Mouse (Mus musculus) CH12.LX (cell line): ENCODE measurements around the gene Zglp1. TPM values are rescaled to one million over a fixed set of nuclear protein-coding genes. Genes with fewer than 3 reads are reported as not detected.

Source experiments
- DNase-seq: peaks from one replicate; pipeline ENCODE4 v3.0.0-alpha.2; 2013; ENCODE audit errors: extremely low read depth
- H3K27ac ChIP-seq: 2 replicates; pipeline ENCODE4 v1.5.1; 2012; ENCODE audit warnings: low read depth, mild to moderate bottlenecking, control low read depth, moderate library complexity; ENCODE audit not compliant: insufficient read depth
- H3K27me3 ChIP-seq: replicated peaks from 2 replicates; pipeline ENCODE3; 2012; ENCODE audit warnings: inconsistent platforms
- H3K36me3 ChIP-seq, 2 experiments: replicated peaks in 1 of 2; 2 replicates each; pipeline versions ENCODE3 to v1.6.1; 2012; ENCODE audit warnings: inconsistent platforms in 1 of 2, low read length in 1 of 2, mild to moderate bottlenecking in 1 of 2, mixed read lengths in 1 of 2, moderate library complexity in 1 of 2; ENCODE audit not compliant: control insufficient read depth in 1 of 2, insufficient read depth in 1 of 2
- H3K4me1 ChIP-seq, 2 experiments: 2 replicates each; pipeline ENCODE4 v1.6.1; 2012; ENCODE audit warnings: inconsistent platforms in 1 of 2, moderate library complexity in 1 of 2; ENCODE audit not compliant: insufficient read depth in 2 of 2, control insufficient read depth in 1 of 2
- H3K4me2 ChIP-seq: 2 replicates; pipeline ENCODE4 v1.6.1; 2012; ENCODE audit warnings: low read depth, mild to moderate bottlenecking, control low read depth; ENCODE audit not compliant: poor library complexity, insufficient read depth, severe bottlenecking
- H3K4me3 ChIP-seq, 3 experiments: fragments of 150-350 bp in 1 of 3; sonication (generic) in 1 of 3; replicated peaks in 1 of 3; 2 replicates each; pipeline versions ENCODE3 to v1.5.1; 2011 to 2012; ENCODE audit warnings: low read depth in 2 of 3, low read length in 2 of 3, mild to moderate bottlenecking in 2 of 3, moderate library complexity in 2 of 3, control low read depth in 1 of 3, improper control_type of control experiment in 1 of 3, inconsistent platforms in 1 of 3, mixed read lengths in 1 of 3; ENCODE audit not compliant: poor library complexity in 1 of 3
- H3K79me2 ChIP-seq: replicated peaks from 2 replicates; pipeline ENCODE4 v1.6.1; 2012; ENCODE audit warnings: mild to moderate bottlenecking, moderate library complexity; ENCODE audit not compliant: control insufficient read depth, poor library complexity, insufficient read depth, severe bottlenecking; ENCODE audit errors: extremely low read depth
- H3K9ac ChIP-seq: 2 replicates; pipeline ENCODE4 v1.6.1; 2012; ENCODE audit warnings: low read depth, mild to moderate bottlenecking, control low read depth, moderate library complexity; ENCODE audit not compliant: insufficient read depth
- H3K9me3 ChIP-seq: replicated peaks from 2 replicates; pipeline ENCODE3; 2012; ENCODE audit warnings: low read length, inconsistent platforms, mixed read lengths
- BHLHE40 ChIP-seq: IDR thresholded peaks from 2 replicates; pipeline ENCODE4 v1.6.1; 2011; ENCODE audit warnings: mild to moderate bottlenecking, low read depth, low read length, improper control_type of control experiment
- CTCF ChIP-seq, 2 experiments: IDR thresholded peaks in 1 of 2; conservative IDR thresholded peaks in 1 of 2; 2 replicates each; pipeline ENCODE4 v1.5.1; 2011 to 2012; ENCODE audit warnings: low read depth in 2 of 2, low read length in 2 of 2, improper control_type of control experiment in 1 of 2, inconsistent platforms in 1 of 2, mild to moderate bottlenecking in 1 of 2, moderate library complexity in 1 of 2
- ELF1 ChIP-seq: IDR thresholded peaks from 2 replicates; pipeline ENCODE4 v1.6.1; 2014; ENCODE audit warnings: low read depth, mild to moderate bottlenecking, inconsistent platforms, low read length, improper control_type of control experiment
- EP300 ChIP-seq: IDR thresholded peaks from 2 replicates; pipeline ENCODE4 v1.6.1; 2011; ENCODE audit warnings: low read length, improper control_type of control experiment
- ETS1 ChIP-seq: conservative IDR thresholded peaks from 2 replicates; pipeline ENCODE4 v1.6.1; 2012; ENCODE audit warnings: low read depth, mild to moderate bottlenecking, inconsistent platforms, low read length, improper control_type of control experiment, moderate library complexity
- HCFC1 ChIP-seq: IDR thresholded peaks from 2 replicates; pipeline ENCODE4 v1.6.1; 2012; ENCODE audit warnings: low read depth, mild to moderate bottlenecking, inconsistent platforms, low read length, improper control_type of control experiment
- JUN ChIP-seq: IDR thresholded peaks from 2 replicates; pipeline ENCODE4 v1.6.1; 2011; ENCODE audit warnings: low read depth, mild to moderate bottlenecking, low read length, improper control_type of control experiment, moderate library complexity; ENCODE audit not compliant: insufficient read depth
- JUND ChIP-seq: conservative IDR thresholded peaks from 2 replicates; pipeline ENCODE4 v1.6.1; 2011; ENCODE audit warnings: low read depth, low read length, improper control_type of control experiment
- KAT2A ChIP-seq: IDR thresholded peaks from 2 replicates; pipeline ENCODE4 v1.6.1; 2012; ENCODE audit warnings: low read length, improper control_type of control experiment, inconsistent platforms; ENCODE audit not compliant: insufficient replicate concordance
- MAX ChIP-seq: IDR thresholded peaks from 2 replicates; pipeline ENCODE4 v1.6.1; 2011; ENCODE audit warnings: low read length, improper control_type of control experiment
- MAZ ChIP-seq: IDR thresholded peaks from 2 replicates; pipeline ENCODE4 v1.6.1; 2012; ENCODE audit warnings: low read depth, mild to moderate bottlenecking, inconsistent platforms, low read length, improper control_type of control experiment, moderate library complexity
- MXI1 ChIP-seq: IDR thresholded peaks from 2 replicates; pipeline ENCODE4 v1.6.1; 2011; ENCODE audit warnings: mild to moderate bottlenecking, low read depth, low read length, improper control_type of control experiment
- NRF1 ChIP-seq: IDR thresholded peaks from 2 replicates; pipeline ENCODE4 v1.6.1; 2014; ENCODE audit warnings: low read depth, mild to moderate bottlenecking, inconsistent platforms, low read length, improper control_type of control experiment, moderate library complexity
- PAX5 ChIP-seq: IDR thresholded peaks from 2 replicates; pipeline ENCODE4 v1.6.1; 2012; ENCODE audit warnings: low read length, inconsistent platforms, mixed read lengths
- POLR2A ChIP-seq: IDR thresholded peaks from 2 replicates; pipeline ENCODE4 v1.6.1; 2011; ENCODE audit warnings: low read depth, mild to moderate bottlenecking, improper control_type of control experiment, low read length
- RAD21 ChIP-seq: IDR thresholded peaks from 2 replicates; pipeline ENCODE4 v1.6.1; 2011; ENCODE audit warnings: low read depth, mild to moderate bottlenecking, low read length, improper control_type of control experiment, moderate library complexity
- RCOR1 ChIP-seq: conservative IDR thresholded peaks from 2 replicates; pipeline ENCODE4 v1.6.1; 2012; ENCODE audit warnings: low read depth, mild to moderate bottlenecking, inconsistent platforms, low read length, improper control_type of control experiment
- SIN3A ChIP-seq: IDR thresholded peaks from 2 replicates; pipeline ENCODE4 v1.6.1; 2012; ENCODE audit warnings: low read length, improper control_type of control experiment, inconsistent platforms
- UBTF ChIP-seq: IDR thresholded peaks from 2 replicates; pipeline ENCODE4 v1.6.1; 2012; ENCODE audit warnings: low read depth, mild to moderate bottlenecking, inconsistent platforms, low read length, improper control_type of control experiment, moderate library complexity
- ZMIZ1 ChIP-seq: IDR thresholded peaks from 2 replicates; pipeline ENCODE4 v1.6.1; 2012; ENCODE audit warnings: low read depth, mild to moderate bottlenecking, inconsistent platforms, low read length, improper control_type of control experiment
- ZNF384 ChIP-seq: IDR thresholded peaks from 2 replicates; pipeline ENCODE4 v1.6.1; 2012; ENCODE audit warnings: low read depth, low read length, improper control_type of control experiment, inconsistent platforms
- dilution Hi-C: fragments of 300-500 bp; cut with MboI; formaldehyde crosslinking; loops from 2 replicates; pipeline ENCODE4 v1.14.3; 2020; ENCODE audit warnings: low sequenced_read_pairs; ENCODE audit not compliant: extremely low pct_unique_long_range_greater_than_20kb, extremely low pct_ligation_motif_present
- in situ Hi-C: fragments of 300-500 bp; cut with MboI; formaldehyde crosslinking; loops from 3 replicates; pipeline ENCODE4 v1.14.3; 2019; ENCODE audit warnings: low sequenced_read_pairs, low pct_ligation_motif_present, low pct_unique_long_range_greater_than_20kb, mixed read lengths
- polyA plus RNA-seq: library from polyadenylated mRNA; unstranded; fragments of >175 nt; gene quantifications from 2 replicates; pipeline ENCODE4 v1.2.1, GENCODE M21; 2012; ENCODE audit warnings: low read depth; ENCODE audit not compliant: insufficient read length
- total RNA-seq, 2 experiments: library from RNA; depleted of rRNA; stranded (reverse); fragments of 300-350 nt in 1 of 2; fragments of >200 nt in 1 of 2; gene quantifications; 2 replicates each; pipeline ENCODE4 v1.2.3; 2012 to 2014

The Zglp1 gene
- total and polyA plus RNA-seq, 3 experiments = 0.87 to 1.3 TPM; not detected in 1

GRCm38 (mm10) chr9:21090972-21091706 is 24.2 kb upstream of the Zglp1 start:
- no peaks in the 10 kb centered on the region for H3K27me3 ChIP-seq
- H3K4me1 ChIP-seq = peaks cover 9 to 46% of the 10 kb centered on the region in 2 experiments
- DNase-seq = no peak
- peaks cover 51% of the 10 kb centered on the region for H3K79me2 ChIP-seq
- peak overlapping the region; percentile 95 for H3K27ac ChIP-seq
- dilution Hi-C loops (no loop called here), in situ Hi-C loops (loop anchor here (5.0 kb wide), 1 partner anchor 41 kb away; the partner anchor contains the start of gene Tyk2)
- no peaks in the 10 kb centered on the region for H3K9me3 ChIP-seq
- peak overlapping the region; percentile 63 for H3K4me2 ChIP-seq
- peak overlapping the region; percentile 78 to 92 (median 85) for H3K4me3 ChIP-seq
- TF ChIP-seq JUND (no peak), ZMIZ1 (no peak), ELF1 (peak; percentile 57; the same call in 1 of the 2 replicates)
- peaks cover 48 to 67% of the 10 kb centered on the region in 2 experiments for H3K36me3 ChIP-seq
- peak overlapping the region; percentile 96 for H3K9ac ChIP-seq

DNA sequence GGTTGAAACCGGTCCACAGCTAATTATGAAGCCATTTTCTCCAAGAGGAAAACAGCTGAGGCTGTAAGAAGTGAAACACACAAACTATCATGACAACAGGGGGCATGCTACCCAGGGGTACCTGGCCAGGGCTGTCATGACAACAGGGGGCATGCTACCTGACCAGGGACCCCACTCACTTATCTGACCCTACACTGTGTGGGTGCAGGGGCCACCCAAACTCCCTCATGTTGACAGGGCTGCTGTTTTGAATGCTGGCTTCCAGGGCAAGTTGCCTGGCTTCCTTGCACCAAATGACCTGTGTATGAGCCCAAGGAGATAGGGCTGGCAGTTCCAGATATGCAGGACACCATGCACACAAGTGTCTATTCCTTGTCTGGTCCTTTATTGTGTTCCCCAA is 23.6 kb upstream of the Zglp1 start:
- Histone ChIP-seq H3K27ac (peak overlapping the region; percentile 95), H3K36me3 (peaks cover 54 to 71% of the 10 kb centered on the region in 2 experiments)
- dilution Hi-C loops = no loop called here

GRCm38 (mm10) chr9:21083324-21083723 is 16.4 kb upstream of the Zglp1 start:
- Histone ChIP-seq H3K27me3 (no peaks in the 10 kb centered on the region), H3K27ac (no peak overlapping the region), H3K36me3 (peaks cover 83 to 96% of the 10 kb centered on the region in 2 experiments), H3K9ac (no peak overlapping the region), H3K9me3 (no peaks in the 10 kb centered on the region), H3K4me2 (no peak overlapping the region), H3K79me2 (peaks cover 54% of the 10 kb centered on the region), H3K4me1 (peaks cover 0 to 26% of the 10 kb centered on the region in 2 experiments; a peak in 3 of 4 replicates)
- in situ Hi-C loops (no loop called here), dilution Hi-C loops (no loop called here)
- DNase-seq = no peak
- TF ChIP-seq RAD21 = no peak
- no peak for TF ChIP-seq ETS1
- TF ChIP-seq UBTF = no peak
- TF ChIP-seq POLR2A = no peak
- TF ChIP-seq ZNF384 = no peak
- TF ChIP-seq MAX = no peak
- no peak for TF ChIP-seq NRF1
- no peak for TF ChIP-seq BHLHE40
- TF ChIP-seq MXI1 = no peak
- TF ChIP-seq, all 38 proteins: peak for 0
- H3K4me3 ChIP-seq = no peak overlapping the region

More for the DNA sequence above, 23.6 kb upstream of the Zglp1 start:
- no peak for DNase-seq
- Histone ChIP-seq H3K4me1 (peaks cover 9 to 52% of the 10 kb centered on the region in 2 experiments), H3K4me3 (peak overlapping the region; percentile 78 to 92 (median 85)), H3K9me3 (no peaks in the 10 kb centered on the region), H3K27me3 (no peaks in the 10 kb centered on the region), H3K79me2 (peaks cover 57% of the 10 kb centered on the region), H3K4me2 (peak overlapping the region; percentile 63), H3K9ac (peak overlapping the region; percentile 96)
- in situ Hi-C loops = loop anchor here (5.0 kb wide), 1 partner anchor 42 kb away; the partner anchor contains the start of gene Tyk2
- TF ChIP-seq SIN3A = no peak
- no peak for TF ChIP-seq MXI1
- no peak for TF ChIP-seq ZMIZ1
- TF ChIP-seq RAD21 = no peak
- TF ChIP-seq PAX5 = no peak
- no peak for TF ChIP-seq CTCF (conservative IDR thresholded peaks at IDR 0.05 in 1 of 2, IDR thresholded peaks at IDR 0.05 in 1 of 2; ENCODE audit: low read depth in 2 of 2, low read length in 2 of 2)
- TF ChIP-seq JUND = no peak
- no peak for TF ChIP-seq MAZ
- no peak for TF ChIP-seq EP300
- TF ChIP-seq KAT2A = no peak
- TF ChIP-seq ELF1 = no peak
- TF ChIP-seq HCFC1 = no peak
- no peak for TF ChIP-seq RCOR1
- TF ChIP-seq JUN = no peak
- no peak for TF ChIP-seq NRF1
